Mouse (Mus musculus): ENCODE measurements at regions not wholly inside any gene's neighbourhood (a gene's known extent, or its start where the extent isn't known, plus 50 kb on each side); places are given as distances from the start of the nearest gene placed in this dataset.

- no peak for TF ChIP-seq GATA4 (IDR thresholded peaks at IDR 0.05; ENCODE audit: insufficient replicate concordance, low read length)
These were observed 2968.9 kb upstream of the Lrrc6 start for GRCm38 (mm10) chr15:69469566-69469965.

- TF ChIP-seq GATA4 (IDR thresholded peaks at IDR 0.05; ENCODE audit: insufficient replicate concordance, low read length): no peak
These were observed 2960.0 kb upstream of the Lrrc6 start for GRCm38 (mm10) chr15:69460581-69461194.

- TF ChIP-seq GATA4 (IDR thresholded peaks at IDR 0.05; ENCODE audit: insufficient replicate concordance, low read length): no peak
These were observed 2956.8 kb upstream of the Lrrc6 start for GRCm38 (mm10) chr15:69457473-69457872.

GRCm38 (mm10) chr15:69456191-69456770, 2955.6 kb upstream of the Lrrc6 start:
- no peak for TF ChIP-seq GATA4 (IDR thresholded peaks at IDR 0.05; ENCODE audit: insufficient replicate concordance, low read length)

GRCm38 (mm10) chr15:69441008-69441407, 2940.3 kb upstream of the Lrrc6 start:
- no peak for TF ChIP-seq GATA4 (IDR thresholded peaks at IDR 0.05; ENCODE audit: insufficient replicate concordance, low read length)

GRCm38 (mm10) chr15:69413531-69414011, 2912.9 kb upstream of the Lrrc6 start:
- no peak for TF ChIP-seq GATA4 (IDR thresholded peaks at IDR 0.05; ENCODE audit: insufficient replicate concordance, low read length)

- TF ChIP-seq GATA4 (IDR thresholded peaks at IDR 0.05; ENCODE audit: insufficient replicate concordance, low read length): no peak
These were observed 2888.9 kb upstream of the Lrrc6 start for GRCm38 (mm10) chr15:69389575-69389974.

GRCm38 (mm10) chr15:69387466-69387865, 2886.8 kb upstream of the Lrrc6 start:
- no peak for TF ChIP-seq GATA4 (IDR thresholded peaks at IDR 0.05; ENCODE audit: insufficient replicate concordance, low read length)

GRCm38 (mm10) chr15:69365440-69365839, 2864.7 kb upstream of the Lrrc6 start:
- TF ChIP-seq GATA4 (IDR thresholded peaks at IDR 0.05; ENCODE audit: insufficient replicate concordance, low read length): no peak

- TF ChIP-seq GATA4 (IDR thresholded peaks at IDR 0.05; ENCODE audit: insufficient replicate concordance, low read length): no peak
These were observed 2849.5 kb upstream of the Lrrc6 start for GRCm38 (mm10) chr15:69350053-69350739.

- TF ChIP-seq GATA4 (IDR thresholded peaks at IDR 0.05; ENCODE audit: insufficient replicate concordance, low read length): no peak
These were observed 2845.4 kb upstream of the Lrrc6 start for GRCm38 (mm10) chr15:69346065-69346464.

- TF ChIP-seq GATA4 (IDR thresholded peaks at IDR 0.05; ENCODE audit: insufficient replicate concordance, low read length): no peak
These were observed 2842.0 kb upstream of the Lrrc6 start for GRCm38 (mm10) chr15:69342759-69343158.

GRCm38 (mm10) chr15:69336491-69336890, 2835.8 kb upstream of the Lrrc6 start:
- no peak for TF ChIP-seq GATA4 (IDR thresholded peaks at IDR 0.05; ENCODE audit: insufficient replicate concordance, low read length)

- TF ChIP-seq GATA4 (IDR thresholded peaks at IDR 0.05; ENCODE audit: insufficient replicate concordance, low read length): no peak
These were observed 2825.8 kb upstream of the Lrrc6 start for GRCm38 (mm10) chr15:69326537-69326936.

GRCm38 (mm10) chr15:69303100-69303499, 2802.4 kb upstream of the Lrrc6 start:
- no peak for TF ChIP-seq GATA4 (IDR thresholded peaks at IDR 0.05; ENCODE audit: insufficient replicate concordance, low read length)

GRCm38 (mm10) chr15:69291273-69291672, 2790.6 kb upstream of the Lrrc6 start:
- TF ChIP-seq GATA4 (IDR thresholded peaks at IDR 0.05; ENCODE audit: insufficient replicate concordance, low read length): no peak
